Comparison of ENCODE assay signal across 31 mouse cellular contexts in the genomic region with DNA sequence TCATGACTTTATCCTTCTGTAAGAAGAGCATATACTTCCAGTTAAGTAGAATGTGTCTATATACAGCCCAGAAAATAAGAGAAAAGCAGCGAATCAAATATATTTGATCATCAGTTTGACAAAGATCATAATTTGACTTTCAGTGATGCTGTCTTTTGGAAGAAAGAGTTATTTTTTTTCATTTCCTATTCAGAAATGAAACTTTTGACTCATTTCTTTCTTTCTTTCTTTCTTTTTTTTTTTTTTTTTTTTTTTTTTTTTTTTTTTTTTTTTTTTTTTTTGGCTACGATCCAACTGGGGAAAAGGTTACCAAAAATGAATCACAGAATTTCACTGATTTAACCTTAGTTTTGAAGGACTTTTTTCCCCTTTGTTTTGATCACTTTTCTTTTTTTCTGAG.
"Had no signal": no experiment of that assay in that cellular context is flagged by ENCODE, and none has a peak within 500 bp of the region (broad histone marks: within the 10 kb centered on the region; RNA-seq: fewer than 3 reads in every experiment).

No protein-coding gene starts in this region.

- DNase-seq: left cerebral cortex, postnatal 4 days; liver; liver, embryonic 13.5 days; liver, postnatal 0 days; lung, adult 18-20 months; lung, adult 2 months; lung, embryonic 14.5 days; lung, postnatal 10 days; lung, postnatal 14 days; lung, postnatal 36 days; lung, postnatal 4 days; midbrain, embryonic 14.5 days had no signal

- H3K9me3 ChIP-seq: limb, embryonic 10.5 days; limb, embryonic 12.5 days; limb, embryonic 13.5 days; limb, embryonic 15.5 days; liver, embryonic 12.5 days; liver, embryonic 13.5 days; liver, embryonic 15.5 days; lung, embryonic 15.5 days; megakaryocyte, embryonic 14.5 days; midbrain, embryonic 10.5 days; midbrain, embryonic 12.5 days; midbrain, embryonic 13.5 days; neural tube, embryonic 12.5 days; neural tube, embryonic 13.5 days had no signal

- H3K9ac ChIP-seq: limb, embryonic 12.5 days; limb, embryonic 13.5 days; limb, embryonic 15.5 days; liver, embryonic 12.5 days; liver, embryonic 13.5 days; liver, embryonic 14.5 days; liver, embryonic 15.5 days; liver, postnatal 0 days; lung, embryonic 14.5 days; lung, embryonic 15.5 days; midbrain, embryonic 12.5 days; midbrain, embryonic 13.5 days; neural tube, embryonic 12.5 days; neural tube, embryonic 13.5 days had no signal

- ATAC-seq: liver, embryonic 12.5 days; liver, postnatal 0 days; lung, postnatal 0 days; midbrain, embryonic 13.5 days; midbrain, embryonic 16.5 days had no signal

- H3K36me3 ChIP-seq: limb, embryonic 10.5 days; limb, embryonic 12.5 days; limb, embryonic 13.5 days; limb, embryonic 15.5 days; liver, embryonic 12.5 days; liver, embryonic 13.5 days; liver, embryonic 15.5 days; lung, embryonic 15.5 days; midbrain, embryonic 10.5 days; midbrain, embryonic 12.5 days; midbrain, embryonic 13.5 days; neural tube, embryonic 12.5 days; neural tube, embryonic 13.5 days had no signal

- H3K27me3 ChIP-seq: limb, embryonic 12.5 days; limb, embryonic 13.5 days; limb, embryonic 15.5 days; liver, embryonic 12.5 days; liver, embryonic 13.5 days; liver, embryonic 15.5 days; lung, embryonic 15.5 days; megakaryocyte, embryonic 14.5 days; midbrain, embryonic 12.5 days; midbrain, embryonic 13.5 days; neural tube, embryonic 12.5 days; neural tube, embryonic 13.5 days had no signal

- H3K4me3 ChIP-seq: limb, embryonic 10.5 days; limb, embryonic 12.5 days; limb, embryonic 13.5 days; limb, embryonic 15.5 days; liver, embryonic 12.5 days; liver, embryonic 13.5 days; liver, embryonic 15.5 days; lung, embryonic 15.5 days; megakaryocyte, embryonic 14.5 days; midbrain, embryonic 10.5 days; midbrain, embryonic 12.5 days; midbrain, embryonic 13.5 days; myocyte; neural tube, embryonic 12.5 days; neural tube, embryonic 13.5 days had no signal

- H3K27ac ChIP-seq: limb, embryonic 10.5 days; limb, embryonic 12.5 days; limb, embryonic 13.5 days; limb, embryonic 15.5 days; liver, embryonic 12.5 days; liver, embryonic 13.5 days; liver, embryonic 14.5 days; liver, embryonic 15.5 days; lung, embryonic 15.5 days; macrophage; midbrain, embryonic 10.5 days; midbrain, embryonic 12.5 days; midbrain, embryonic 13.5 days; neural tube, embryonic 12.5 days; neural tube, embryonic 13.5 days had no signal

- H3K4me1 ChIP-seq: limb, embryonic 12.5 days; limb, embryonic 15.5 days; liver, embryonic 12.5 days; liver, embryonic 13.5 days; liver, embryonic 15.5 days; lung, embryonic 15.5 days; megakaryocyte, embryonic 14.5 days; midbrain, embryonic 10.5 days; midbrain, embryonic 12.5 days; midbrain, embryonic 13.5 days; neural tube, embryonic 12.5 days; neural tube, embryonic 13.5 days had no signal

- H3K4me2 ChIP-seq: limb, embryonic 12.5 days; limb, embryonic 13.5 days; limb, embryonic 15.5 days; liver, embryonic 11.5 days; liver, embryonic 12.5 days; liver, embryonic 13.5 days; liver, embryonic 15.5 days; lung, embryonic 14.5 days; lung, embryonic 15.5 days; midbrain, embryonic 12.5 days; midbrain, embryonic 13.5 days; neural tube, embryonic 12.5 days; neural tube, embryonic 13.5 days had no signal
